Mouse (Mus musculus) heart, embryonic 13.5 days (tissue): ENCODE measurements around the gene Grik3. TPM values are rescaled to one million over a fixed set of nuclear protein-coding genes. Genes with fewer than 3 reads are reported as not detected.

Source experiments
- ATAC-seq: fragments of 200-750 bp; cut with Nextera tagmentation; 2 replicates; pipeline ENCODE4 v1.8.0; 2017; ENCODE audit warnings: moderate TSS enrichment; ENCODE audit not compliant: insufficient number of reproducible peaks, low FRiP score, low TSS enrichment; ENCODE audit errors: extremely low read depth
- H3K27ac ChIP-seq: fragments of 300-500 bp; sonication (generic); replicated peaks from 2 replicates; pipeline ENCODE4 v1.5.1; 2015; ENCODE audit warnings: moderate library complexity, mild to moderate bottlenecking, inconsistent platforms
- H3K27me3 ChIP-seq: fragments of 300-500 bp; sonication (generic); replicated peaks from 2 replicates; pipeline ENCODE4 v1.6.1; 2015; ENCODE audit warnings: mild to moderate bottlenecking, inconsistent platforms
- H3K36me3 ChIP-seq: fragments of 300-500 bp; sonication (generic); 2 replicates; pipeline ENCODE4 v1.6.1; 2015; ENCODE audit warnings: mild to moderate bottlenecking, inconsistent platforms
- H3K4me1 ChIP-seq: fragments of 300-500 bp; sonication (generic); 2 replicates; pipeline ENCODE4 v1.6.1; 2015; ENCODE audit warnings: inconsistent platforms
- H3K4me2 ChIP-seq: fragments of 300-500 bp; sonication (generic); 2 replicates; pipeline ENCODE4 v1.6.1; 2015; ENCODE audit warnings: inconsistent platforms, mild to moderate bottlenecking, moderate library complexity
- H3K4me3 ChIP-seq: fragments of 300-500 bp; sonication (generic); 2 replicates; pipeline ENCODE4 v1.5.1; 2015; ENCODE audit warnings: moderate library complexity, mild to moderate bottlenecking, inconsistent platforms
- H3K9ac ChIP-seq: fragments of 300-500 bp; sonication (generic); 2 replicates; pipeline ENCODE4 v1.6.1; 2015; ENCODE audit warnings: inconsistent platforms, mild to moderate bottlenecking, moderate library complexity
- H3K9me3 ChIP-seq: fragments of 300-500 bp; sonication (generic); 2 replicates; pipeline ENCODE4 v1.6.1; 2016; ENCODE audit warnings: inconsistent platforms
- WGBS: fragments of 180-500 bp; shearing (Covaris S2); methylation state at CpG from one replicate; pipeline ENCODE4 v1.1.7; 2015; ENCODE audit warnings: mixed read lengths; 5-methylcytosine and 5-hydroxymethylcytosine counted together
- polyA plus RNA-seq: library from polyadenylated mRNA; unstranded; fragments of >200 nt; fragmentation: Nextera tagmentation; extraction: Ambion mirVana; gene quantifications from 2 replicates; pipeline ENCODE4 v1.2.1, GENCODE M21; 2015

Gene Grik3
- polyA plus RNA-seq, 1 experiment from 2014 or later, result 0.31 TPM

GRCm38 (mm10) chr4:125702607-125703309, 212.3 kb downstream of the Grik3 start:
- WGBS, result 60% methylated on average over 12 of the region's 12 CpGs
- no peak overlapping the region for H3K4me2 ChIP-seq
- H3K9ac ChIP-seq, result no peak overlapping the region
- ATAC-seq, result no peak
- no peaks in the 10 kb centered on the region for H3K36me3 ChIP-seq
- H3K27me3 ChIP-seq, result peaks cover 40% of the 10 kb centered on the region
- H3K9me3 ChIP-seq, result no peaks in the 10 kb centered on the region
- H3K4me3 ChIP-seq, result no peak overlapping the region
- peaks cover 16% of the 10 kb centered on the region for H3K4me1 ChIP-seq
- H3K27ac ChIP-seq, result peak overlapping the region; percentile 28

GRCm38 (mm10) chr4:125703310-125703690, 212.8 kb downstream of the Grik3 start:
- no peak for ATAC-seq
- Histone ChIP-seq H3K27ac (peak overlapping the region; percentile 28; the same call in 1 of the 2 replicates), H3K9me3 (no peaks in the 10 kb centered on the region), H3K27me3 (peaks cover 35% of the 10 kb centered on the region), H3K4me2 (no peak overlapping the region), H3K9ac (no peak overlapping the region), H3K4me1 (peaks cover 16% of the 10 kb centered on the region), H3K36me3 (no peaks in the 10 kb centered on the region), H3K4me3 (no peak overlapping the region)
- 37% methylated on average over 4 of the region's 4 CpGs for WGBS

GRCm38 (mm10) chr4:125705746-125706145, 215.2 kb downstream of the Grik3 start:
- 80% methylated on average over 8 of the region's 8 CpGs for WGBS
- no peaks in the 10 kb centered on the region for H3K9me3 ChIP-seq
- H3K36me3 ChIP-seq, result no peaks in the 10 kb centered on the region
- H3K4me1 ChIP-seq, result peaks cover 18% of the 10 kb centered on the region
- no peak for ATAC-seq
- no peak overlapping the region for H3K4me2 ChIP-seq
- H3K9ac ChIP-seq, result no peak overlapping the region
- peaks cover 23% of the 10 kb centered on the region for H3K27me3 ChIP-seq
- H3K27ac ChIP-seq, result no peak overlapping the region
- no peak overlapping the region for H3K4me3 ChIP-seq

GRCm38 (mm10) chr4:125709716-125710115, 219.2 kb downstream of the Grik3 start:
- H3K4me2 ChIP-seq, result no peak overlapping the region
- H3K4me3 ChIP-seq, result no peak overlapping the region
- H3K27ac ChIP-seq, result no peak overlapping the region
- ATAC-seq, result no peak
- 0 out of 2 replicates have a peak, but pooled peaks cover 3% of the 10 kb centered on the region for H3K4me1 ChIP-seq
- 60% methylated on average over 10 of the region's 10 CpGs for WGBS
- H3K9ac ChIP-seq, result no peak overlapping the region
- no peaks in the 10 kb centered on the region for H3K36me3 ChIP-seq
- peaks cover 9% of the 10 kb centered on the region; the same call in 1 of the 2 replicates for H3K27me3 ChIP-seq
- H3K9me3 ChIP-seq, result no peaks in the 10 kb centered on the region

- Histone ChIP-seq H3K27me3 (peaks cover 20% of the 10 kb centered on the region), H3K36me3 (no peaks in the 10 kb centered on the region), H3K4me1 (no peaks in the 10 kb centered on the region), H3K27ac (no peak overlapping the region), H3K9me3 (no peaks in the 10 kb centered on the region), H3K4me3 (no peak overlapping the region), H3K9ac (no peak overlapping the region), H3K4me2 (no peak overlapping the region)
- WGBS, result 79% methylated on average over 5 of the region's 6 CpGs
- ATAC-seq, result no peak
Measured at GRCm38 (mm10) chr4:125717881-125718280, 227.4 kb downstream of the Grik3 start.

GRCm38 (mm10) chr4:125718429-125719140, 228.1 kb downstream of the Grik3 start:
- Histone ChIP-seq H3K4me1 (no peaks in the 10 kb centered on the region), H3K36me3 (no peaks in the 10 kb centered on the region), H3K9ac (no peak overlapping the region), H3K4me3 (no peak overlapping the region), H3K27me3 (peaks cover 20% of the 10 kb centered on the region), H3K4me2 (no peak overlapping the region), H3K27ac (no peak overlapping the region), H3K9me3 (no peaks in the 10 kb centered on the region)
- 40% methylated on average over 18 of the region's 18 CpGs for WGBS
- ATAC-seq, result no peak

GRCm38 (mm10) chr4:125726241-125726640, 235.7 kb downstream of the Grik3 start:
- Histone ChIP-seq H3K27ac (no peak overlapping the region), H3K9ac (no peak overlapping the region), H3K4me2 (no peak overlapping the region), H3K9me3 (no peaks in the 10 kb centered on the region), H3K27me3 (peaks cover 49% of the 10 kb centered on the region), H3K4me3 (no peak overlapping the region), H3K36me3 (no peaks in the 10 kb centered on the region), H3K4me1 (peaks cover 13% of the 10 kb centered on the region)
- 55% methylated on average over 1 of the region's 1 CpGs for WGBS
- ATAC-seq, result no peak

GRCm38 (mm10) chr4:125727030-125727429, 236.5 kb downstream of the Grik3 start:
- WGBS, result 48% methylated on average over 10 of the region's 10 CpGs
- Histone ChIP-seq H3K4me1 (peaks cover 13% of the 10 kb centered on the region), H3K36me3 (no peaks in the 10 kb centered on the region), H3K9ac (no peak overlapping the region), H3K4me2 (no peak overlapping the region), H3K9me3 (no peaks in the 10 kb centered on the region), H3K4me3 (no peak overlapping the region), H3K27me3 (peaks cover 57% of the 10 kb centered on the region), H3K27ac (no peak overlapping the region)
- no peak for ATAC-seq

GRCm38 (mm10) chr4:125727626-125728025, 237.1 kb downstream of the Grik3 start:
- H3K27ac ChIP-seq, result no peak overlapping the region
- peaks cover 62% of the 10 kb centered on the region for H3K27me3 ChIP-seq
- 52% methylated on average over 4 of the region's 4 CpGs for WGBS
- H3K9me3 ChIP-seq, result no peaks in the 10 kb centered on the region
- H3K4me2 ChIP-seq, result no peak overlapping the region
- no peak for ATAC-seq
- no peak overlapping the region for H3K9ac ChIP-seq
- no peaks in the 10 kb centered on the region for H3K36me3 ChIP-seq
- no peak overlapping the region for H3K4me3 ChIP-seq
- peaks cover 13% of the 10 kb centered on the region for H3K4me1 ChIP-seq

GRCm38 (mm10) chr4:125728091-125728863, 237.8 kb downstream of the Grik3 start:
- peaks cover 62% of the 10 kb centered on the region for H3K27me3 ChIP-seq
- H3K27ac ChIP-seq, result no peak overlapping the region
- no peaks in the 10 kb centered on the region for H3K9me3 ChIP-seq
- 29% methylated on average over 15 of the region's 15 CpGs for WGBS
- H3K4me3 ChIP-seq, result no peak overlapping the region
- no peaks in the 10 kb centered on the region for H3K36me3 ChIP-seq
- H3K9ac ChIP-seq, result no peak overlapping the region
- H3K4me2 ChIP-seq, result no peak overlapping the region
- peaks cover 13% of the 10 kb centered on the region for H3K4me1 ChIP-seq
- ATAC-seq, result no peak
